Mouse (Mus musculus): ENCODE data around the gene Hykk.

DNA sequence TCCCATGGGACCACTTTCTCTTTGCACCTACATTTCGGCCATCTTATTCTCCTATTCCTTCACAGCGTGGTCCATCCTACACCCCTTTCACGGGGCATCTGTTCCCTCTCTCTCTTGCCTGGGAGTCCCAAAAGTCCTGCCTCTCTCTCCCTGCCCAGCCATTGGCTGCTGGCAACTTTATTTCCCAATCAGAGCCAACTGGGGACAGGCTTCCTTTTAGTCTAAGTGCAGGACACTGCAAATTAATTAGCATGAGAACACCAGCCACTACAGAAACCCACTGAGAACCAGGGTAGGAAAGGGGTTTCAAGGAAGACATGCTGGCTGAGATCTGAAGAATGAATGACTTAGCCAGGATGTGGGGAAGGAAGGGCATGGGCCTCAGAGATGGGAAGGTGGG, 77.3 kb downstream of the Hykk start:
- TF ChIP-seq CTCF (IDR thresholded peaks at IDR 0.05; ENCODE audit: low read depth) (no peak), EP300 (IDR thresholded peaks at IDR 0.05; ENCODE audit: low read depth) (no peak)

Measured in liver, embryonic 14.5 days (tissue).